Mouse (Mus musculus): ENCODE measurements around the gene Zdhhc8.

Gene Zdhhc8

DNA sequence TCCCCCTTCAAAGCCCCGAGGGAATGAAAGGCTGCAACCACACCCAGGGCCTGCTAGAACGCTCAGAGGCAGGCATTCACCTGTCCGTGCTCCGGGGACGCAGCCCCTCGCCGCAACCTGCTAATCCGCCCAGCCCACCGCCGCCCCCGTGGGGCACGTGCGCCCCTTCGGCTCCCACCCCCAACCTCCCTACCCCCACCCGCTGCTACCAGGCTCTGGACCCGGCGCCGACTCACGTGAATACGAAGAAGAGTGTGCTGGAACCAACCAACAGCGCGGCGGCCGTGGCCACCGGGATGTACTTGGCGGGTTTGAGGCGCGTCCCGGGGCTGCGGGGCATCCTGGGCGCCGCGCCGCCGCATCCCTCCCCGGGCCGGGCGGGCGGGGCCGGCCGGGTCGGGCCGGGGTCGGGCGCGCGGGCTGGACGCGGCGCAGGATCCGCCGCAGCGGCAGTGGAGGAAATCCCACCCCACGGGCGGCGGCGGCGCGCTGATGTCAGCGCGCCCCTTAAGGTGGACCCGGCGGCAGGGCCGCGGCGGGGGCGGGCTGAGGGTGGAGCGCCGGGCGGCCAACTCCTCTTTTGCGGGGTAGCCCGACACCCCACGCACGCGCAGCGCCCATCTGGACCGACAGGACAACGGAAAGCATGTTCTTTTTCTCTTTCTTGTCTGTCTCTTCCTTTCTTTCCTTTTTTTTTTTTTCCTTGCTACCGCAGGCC lies at the start of gene Zdhhc8:
Gene Zdhhc8 (minus strand): TSS at position 466 of the 718 bp plus-strand sequence.
- DNase-seq = peak in 1 of 2 experiments; percentile 83

DNA sequence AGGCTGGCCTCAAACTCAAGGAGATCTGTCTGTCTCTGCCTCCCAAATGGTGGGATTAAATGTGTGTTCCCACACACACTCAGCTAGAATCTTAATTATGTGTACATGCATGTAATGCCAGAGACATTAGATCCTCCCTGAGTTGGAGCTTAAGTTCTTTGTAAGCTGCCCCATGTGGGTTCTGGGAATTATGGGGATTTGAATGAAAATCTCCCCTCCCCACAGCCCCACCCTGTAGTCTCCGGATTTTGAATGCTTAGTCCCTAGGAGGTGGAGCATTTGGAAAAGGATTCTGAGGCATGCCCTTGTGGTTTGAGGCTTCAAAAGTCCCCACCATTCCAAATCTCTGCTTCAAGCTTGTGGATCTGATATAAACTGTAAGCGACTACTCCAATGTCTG lies 40.2 kb upstream of the Zdhhc8 start:
- no peak for DNase-seq

DNA sequence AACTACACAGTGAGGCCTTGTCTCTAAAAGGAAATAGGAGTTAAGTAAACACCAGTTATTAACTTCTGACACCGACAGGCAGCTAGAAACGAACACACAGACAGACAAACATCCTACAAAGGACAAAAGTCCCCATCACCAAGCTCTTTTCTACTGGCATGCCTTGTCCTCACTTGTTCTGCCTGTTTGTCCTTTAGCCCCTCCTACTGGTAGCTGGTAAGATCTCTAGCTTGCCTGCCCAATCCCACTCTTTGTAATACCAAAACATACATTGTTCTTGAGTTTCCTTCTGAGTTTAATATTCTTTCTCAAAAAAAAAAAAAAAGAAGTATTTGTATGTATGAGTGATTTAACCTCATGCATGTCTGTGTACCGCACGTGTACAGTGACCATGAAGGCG lies 33.2 kb upstream of the Zdhhc8 start:
- no peak for DNase-seq

DNA sequence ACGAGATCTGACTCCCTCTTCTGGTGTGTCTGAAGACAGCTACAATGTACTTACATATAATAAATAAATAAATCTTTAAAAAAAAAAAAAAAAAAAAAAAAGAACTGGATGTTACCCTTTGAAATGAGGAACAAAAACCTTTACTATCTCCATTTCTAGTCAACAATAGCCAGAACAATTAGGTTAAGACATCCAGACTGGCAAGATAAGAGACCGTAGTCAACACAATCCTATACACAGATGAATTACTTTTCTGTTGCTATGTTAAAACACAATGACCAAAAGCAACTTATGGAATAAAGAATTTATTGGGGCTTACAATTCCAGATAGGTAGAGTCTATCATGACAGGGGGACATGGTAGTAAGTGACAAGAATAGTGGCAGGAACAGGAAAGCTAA lies 30.1 kb upstream of the Zdhhc8 start:
- no peak for DNase-seq

DNA sequence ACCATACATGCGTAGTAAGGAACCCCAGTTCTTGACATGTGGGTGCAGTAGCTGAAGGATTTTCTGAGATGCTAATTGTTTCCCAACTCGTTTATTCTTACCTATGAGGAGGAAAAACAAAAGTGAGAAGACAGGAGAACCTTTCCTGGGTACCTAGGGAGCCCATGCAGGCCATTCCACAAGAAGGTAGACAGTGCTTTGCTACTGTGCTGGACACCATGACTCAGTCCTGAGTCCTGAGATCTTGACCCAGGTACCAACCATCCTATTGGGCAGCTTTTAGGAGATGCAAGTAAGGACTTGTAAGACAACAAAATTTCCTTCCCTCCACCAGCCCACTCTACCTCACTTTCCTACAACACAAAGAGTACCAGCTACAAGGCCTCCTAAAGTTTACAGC lies 23.3 kb upstream of the Zdhhc8 start, which contains the start of gene Gm49776:
Gene Gm49776 (minus strand): TSS at position 101 of the 400 bp plus-strand sequence.
- DNase-seq = no peak

DNA sequence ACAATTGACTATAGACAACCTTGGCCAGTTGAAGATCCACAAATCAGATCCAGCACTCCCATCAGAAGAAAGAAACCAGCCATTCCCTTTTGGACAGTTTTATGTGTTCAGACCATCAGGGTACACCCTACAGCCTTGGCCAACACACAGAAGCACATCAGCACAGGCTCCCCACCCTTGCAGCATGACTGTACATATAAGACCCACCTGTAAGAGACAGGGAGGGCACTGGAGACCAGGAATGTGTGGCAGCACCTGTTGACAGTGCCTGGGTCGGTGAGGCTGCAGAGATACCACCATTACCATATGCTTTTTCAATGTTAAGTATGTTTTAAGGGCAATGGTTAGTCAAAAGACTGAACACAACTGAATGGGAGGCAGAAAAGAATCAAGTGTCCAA lies 18.9 kb upstream of the Zdhhc8 start:
- DNase-seq = no peak

DNA sequence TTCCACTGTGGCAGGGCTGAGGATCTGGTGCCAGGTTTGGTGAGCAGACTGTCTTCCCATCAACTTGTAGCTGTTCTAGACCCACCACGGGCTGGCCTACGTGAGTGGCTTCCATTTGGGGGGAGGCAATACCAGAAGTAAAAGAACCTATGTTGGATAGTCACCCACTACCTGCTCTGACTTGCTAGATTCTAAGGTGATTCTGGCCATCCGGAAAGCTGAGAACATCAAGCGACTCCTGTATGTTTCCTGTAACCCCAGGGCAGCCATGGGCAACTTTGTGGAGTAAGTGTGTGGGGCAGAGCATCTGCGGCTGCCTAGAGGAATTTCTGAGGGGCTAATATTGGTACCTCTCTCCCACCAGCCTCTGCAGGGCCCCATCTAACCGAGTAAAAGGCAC lies 17.8 kb upstream of the Zdhhc8 start:
- no peak for DNase-seq

DNA sequence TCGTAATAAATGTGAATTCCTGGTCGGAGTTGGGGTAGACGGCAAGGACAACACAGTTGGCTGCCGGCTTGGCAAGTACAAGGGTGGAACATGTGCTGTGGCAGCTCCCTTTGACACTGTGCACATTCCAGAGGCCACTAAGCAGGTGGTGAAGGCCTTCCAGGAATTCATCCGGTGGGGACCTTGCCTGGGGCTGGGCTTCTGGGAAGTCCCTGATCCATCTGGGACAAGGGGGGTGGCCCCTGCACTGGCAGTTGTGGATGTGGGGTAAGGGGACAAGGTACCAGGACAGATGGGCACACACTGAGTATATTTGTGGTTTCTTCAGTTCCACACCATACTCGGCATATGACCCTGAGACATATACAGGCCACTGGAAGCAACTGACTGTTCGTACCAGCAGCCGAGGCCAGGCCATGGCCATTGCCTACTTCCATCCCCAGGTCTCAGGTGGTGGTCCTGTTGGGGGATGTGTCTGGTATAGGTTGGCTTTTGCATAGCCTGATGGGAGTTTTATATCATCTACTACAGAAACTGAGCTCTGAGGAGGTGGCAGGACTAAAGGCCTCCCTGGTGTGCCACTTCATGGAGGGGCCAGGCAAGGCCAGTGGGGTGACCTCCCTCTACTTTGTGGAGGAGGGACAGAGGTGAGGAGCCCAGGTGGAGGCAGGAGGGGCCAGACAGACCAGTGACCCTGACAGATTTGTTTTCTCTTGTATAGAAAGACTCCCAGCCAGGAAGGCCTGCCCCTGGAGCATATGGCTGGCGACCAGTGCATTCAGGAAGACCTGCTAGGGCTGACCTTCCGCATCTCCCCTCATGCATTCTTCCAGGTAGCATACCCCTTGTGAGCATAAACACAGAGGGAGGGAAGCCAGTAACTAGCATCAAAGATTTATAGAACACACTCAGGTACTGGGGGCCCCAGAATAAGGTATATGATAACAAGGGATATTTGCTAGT lies 16.2 kb upstream of the Zdhhc8 start:
- DNase-seq = no peak

DNA sequence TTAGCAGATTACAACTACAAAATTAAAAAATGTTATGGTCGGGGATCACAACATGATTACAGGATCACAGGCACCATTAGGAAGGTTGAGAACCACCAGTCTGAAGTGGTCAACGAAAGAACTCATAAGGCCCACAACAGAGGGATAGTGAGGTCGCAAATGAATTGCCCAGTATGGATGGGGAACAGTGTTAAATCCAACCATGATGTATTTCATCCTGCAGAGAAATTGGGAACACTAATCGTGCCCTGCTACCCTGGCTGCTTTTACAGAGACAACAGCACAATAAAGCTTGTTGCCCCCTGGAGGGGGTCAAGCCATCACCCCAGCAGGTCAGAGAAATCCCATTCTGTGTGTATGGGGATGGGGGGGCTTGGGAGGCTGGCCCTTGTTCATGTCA lies 15.3 kb upstream of the Zdhhc8 start:
- no peak for DNase-seq

DNA sequence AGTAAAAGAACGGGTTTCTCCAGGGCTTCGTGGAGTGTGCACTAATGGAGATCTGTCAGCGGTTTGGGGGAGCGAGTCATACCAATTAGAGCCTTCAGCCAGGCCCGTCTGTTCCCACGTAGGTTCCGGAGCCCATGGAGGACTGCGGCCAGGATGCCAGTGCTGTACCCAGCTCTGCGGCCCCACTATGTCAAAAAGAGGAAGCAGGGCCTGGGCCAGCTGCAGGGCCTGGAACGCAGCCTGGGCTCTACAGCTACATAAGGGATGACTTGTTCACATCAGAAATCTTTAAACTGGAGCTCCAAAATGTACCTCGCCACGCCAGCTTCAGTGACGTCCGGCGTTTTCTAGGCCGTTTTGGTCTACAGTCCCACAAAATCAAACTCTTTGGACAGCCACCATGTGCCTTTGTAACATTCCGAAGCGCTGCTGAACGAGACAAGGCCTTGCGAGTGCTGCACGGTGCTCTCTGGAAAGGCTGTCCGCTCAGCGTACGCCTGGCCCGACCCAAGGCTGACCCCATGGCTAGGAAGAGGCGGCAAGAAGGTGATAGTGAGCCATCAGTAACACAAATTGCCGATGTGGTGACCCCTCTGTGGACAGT lies 14.5 kb upstream of the Zdhhc8 start:
- DNase-seq = peak in 1 of 2 experiments; percentile 52

DNA sequence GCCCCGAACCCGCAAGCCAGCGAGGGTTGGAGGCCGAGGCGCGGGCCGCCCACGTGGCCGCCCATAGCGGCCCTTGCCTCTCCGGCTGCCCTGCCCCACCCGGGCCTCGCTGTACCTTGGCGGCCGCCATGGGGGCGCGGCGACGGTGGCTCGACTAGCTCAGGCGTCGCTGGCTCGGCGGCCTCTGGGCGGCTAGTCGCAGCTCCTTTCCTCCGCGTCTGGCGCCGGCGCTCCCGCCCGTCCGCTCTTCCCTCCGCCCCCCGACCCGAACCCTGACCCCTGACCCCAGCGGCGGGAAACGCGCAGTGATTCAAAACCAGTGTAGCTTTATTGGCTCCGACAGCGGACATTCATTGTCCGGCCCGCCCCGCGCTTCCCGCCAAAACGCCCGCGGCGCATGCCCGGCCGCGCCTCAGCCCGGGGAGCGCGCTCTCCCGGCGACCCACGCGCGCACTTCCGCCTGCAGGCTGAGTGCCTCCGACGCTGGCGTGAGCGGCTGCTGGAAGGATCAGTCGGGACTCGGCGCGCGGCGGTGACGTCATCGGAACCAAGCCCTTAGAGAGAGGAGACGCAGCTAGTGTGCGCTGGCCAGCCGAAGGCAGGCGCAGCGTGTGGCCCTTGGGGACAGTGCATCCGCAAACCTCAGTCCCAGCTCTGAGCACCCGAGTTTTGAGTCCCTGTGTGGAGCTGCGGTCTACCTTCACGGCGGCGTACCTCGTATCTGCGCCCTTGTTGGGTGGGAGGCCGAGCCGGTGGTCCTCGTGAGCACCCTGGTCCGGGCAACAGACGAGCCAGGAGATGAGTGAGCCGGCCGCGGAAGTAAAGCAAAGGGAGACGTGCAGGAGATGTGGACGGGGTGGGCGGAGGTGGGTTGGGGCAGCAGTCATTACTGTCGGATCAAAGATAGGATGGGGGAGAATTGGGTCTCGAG lies 13.8 kb upstream of the Zdhhc8 start, which contains the start of the genes Trmt2a and Ranbp1:
Gene Trmt2a (plus strand): TSS at position 247 of the 931 bp plus-strand sequence.
Gene Ranbp1 (minus strand): TSS at position 300 of the 931 bp plus-strand sequence.
- peak; percentile 96 to 98 for DNase-seq

DNA sequence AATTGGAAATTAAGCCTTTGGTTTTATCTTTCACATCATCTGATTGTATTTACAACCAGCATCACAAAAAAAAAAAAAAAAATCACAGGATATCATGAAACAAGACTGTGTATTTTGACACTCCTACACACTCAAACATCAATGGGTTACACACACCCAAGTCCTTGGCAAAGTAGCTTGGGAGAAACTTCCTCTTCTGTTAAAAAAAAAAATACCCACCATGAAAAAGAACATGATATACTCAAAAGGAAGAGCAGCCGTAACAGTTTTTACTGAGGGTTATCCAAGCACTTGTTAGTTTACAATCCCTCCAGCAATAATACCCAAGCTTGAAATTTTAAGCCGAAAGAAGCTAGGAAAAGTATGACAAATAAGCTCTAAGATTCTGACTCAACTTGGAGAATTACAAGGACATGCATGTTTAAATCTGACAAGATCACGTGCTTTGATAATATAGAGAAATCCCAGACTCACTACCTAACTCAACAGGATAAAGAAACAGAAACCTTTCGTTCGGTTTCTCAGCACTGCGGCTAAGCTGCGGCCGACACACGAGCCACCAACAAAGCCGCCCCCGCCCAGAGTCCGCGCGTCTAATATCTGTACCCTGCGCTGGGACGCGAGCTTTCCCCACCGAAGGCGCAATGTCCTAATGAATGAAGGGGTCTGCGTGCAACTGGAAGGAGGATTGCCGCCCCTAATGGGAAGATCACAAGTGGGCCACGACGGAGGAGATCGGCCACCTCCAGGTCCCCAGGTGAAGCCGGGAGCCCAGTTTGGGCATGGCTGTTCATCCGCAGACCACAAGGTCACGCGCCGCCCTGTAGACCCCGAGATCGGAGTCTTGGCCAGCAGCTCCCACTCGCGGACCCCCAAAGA lies 12.8 kb upstream of the Zdhhc8 start:
- DNase-seq = no peak

DNA sequence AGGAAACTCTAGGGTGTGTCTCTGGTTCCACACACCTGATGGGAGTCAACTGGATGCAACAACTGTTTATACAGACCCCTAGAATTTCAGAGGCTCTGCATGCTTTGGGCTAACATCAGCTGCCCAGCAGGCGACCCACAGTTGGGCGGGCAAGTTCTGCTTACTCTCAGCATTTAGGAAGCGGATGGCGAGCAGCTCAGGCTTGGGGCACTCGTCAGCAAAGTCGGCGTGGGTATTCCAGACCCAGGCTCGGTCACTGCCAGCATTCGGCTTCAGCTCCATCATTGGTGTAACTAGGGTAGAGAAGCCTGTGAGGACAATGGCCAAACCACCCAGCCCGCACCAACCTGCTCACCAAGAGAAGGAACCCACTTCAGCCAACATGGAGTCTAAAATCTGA lies 6.6 kb upstream of the Zdhhc8 start:
- DNase-seq = no peak

DNA sequence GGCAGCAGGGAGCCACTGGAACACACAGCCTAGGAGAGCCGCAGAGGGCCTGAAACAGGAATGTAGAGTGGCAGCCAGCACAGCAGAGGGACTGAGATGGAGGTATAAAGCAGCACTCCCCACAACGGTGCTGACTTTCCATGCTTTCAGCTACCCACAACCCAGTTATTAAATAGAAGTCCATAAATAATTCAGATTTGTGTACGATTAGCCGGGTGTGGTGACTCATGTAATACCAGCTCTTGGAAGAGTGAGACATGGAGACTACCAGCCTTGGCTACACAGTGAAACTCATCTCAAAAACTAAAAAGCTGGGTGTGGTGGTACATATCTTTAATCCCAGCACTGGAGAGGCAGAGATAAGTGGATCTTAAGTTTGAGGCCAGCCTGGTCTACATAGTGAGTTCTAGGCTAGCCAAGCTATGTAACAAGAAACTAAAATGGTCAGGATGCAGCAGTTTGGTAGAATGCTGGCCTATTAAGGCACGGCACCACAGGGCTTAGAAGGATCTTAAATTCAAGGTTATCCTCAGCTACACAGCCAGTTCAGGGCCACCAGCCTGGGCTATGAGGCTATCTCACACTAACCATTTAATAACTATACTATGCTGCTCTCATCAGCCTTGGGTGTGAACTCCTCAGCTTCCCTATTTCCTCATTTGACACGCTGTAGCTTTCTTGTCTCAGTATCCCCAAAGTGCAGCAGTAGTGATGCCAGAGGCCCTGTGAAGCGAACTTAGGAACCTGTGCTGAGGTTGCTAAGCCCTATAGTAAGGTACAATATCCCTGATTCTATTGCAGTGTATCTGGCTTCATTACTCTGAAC lies 2.0 kb upstream of the Zdhhc8 start:
- no peak for DNase-seq

DNA sequence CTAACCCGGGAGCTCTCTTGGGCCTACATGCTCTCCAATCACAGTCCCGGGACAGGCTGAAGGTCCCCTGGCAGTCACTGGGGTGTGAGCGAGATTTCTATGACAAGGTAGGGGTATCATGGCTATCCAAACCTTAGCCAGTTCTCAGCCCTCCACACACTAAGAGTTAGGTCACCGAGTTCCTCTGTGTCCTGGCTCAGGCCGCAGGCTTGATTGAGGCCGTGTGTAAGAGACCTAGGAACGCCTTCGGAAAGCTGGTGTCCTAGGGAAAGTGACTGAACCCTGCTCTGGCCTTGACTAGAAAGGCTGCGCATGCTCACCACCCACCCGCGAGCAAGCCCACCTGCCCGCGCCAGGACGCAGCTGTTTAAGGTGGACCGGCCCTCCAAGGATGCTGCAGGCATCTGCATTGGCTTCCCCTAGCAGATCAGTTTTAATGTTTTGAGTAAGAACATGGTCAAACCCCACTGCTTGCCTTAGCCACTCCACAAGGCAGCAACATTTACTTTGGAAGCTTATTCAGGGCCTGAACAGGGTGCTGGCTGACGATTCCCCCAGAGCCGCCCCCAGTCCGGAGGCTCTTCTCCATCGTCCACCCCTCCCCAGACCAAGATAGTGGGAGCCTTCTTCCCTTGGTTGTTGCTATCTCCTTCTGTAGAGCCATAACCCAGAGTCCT lies 591 bp upstream of the Zdhhc8 start:
- DNase-seq = peak; percentile 70 to 74

DNA sequence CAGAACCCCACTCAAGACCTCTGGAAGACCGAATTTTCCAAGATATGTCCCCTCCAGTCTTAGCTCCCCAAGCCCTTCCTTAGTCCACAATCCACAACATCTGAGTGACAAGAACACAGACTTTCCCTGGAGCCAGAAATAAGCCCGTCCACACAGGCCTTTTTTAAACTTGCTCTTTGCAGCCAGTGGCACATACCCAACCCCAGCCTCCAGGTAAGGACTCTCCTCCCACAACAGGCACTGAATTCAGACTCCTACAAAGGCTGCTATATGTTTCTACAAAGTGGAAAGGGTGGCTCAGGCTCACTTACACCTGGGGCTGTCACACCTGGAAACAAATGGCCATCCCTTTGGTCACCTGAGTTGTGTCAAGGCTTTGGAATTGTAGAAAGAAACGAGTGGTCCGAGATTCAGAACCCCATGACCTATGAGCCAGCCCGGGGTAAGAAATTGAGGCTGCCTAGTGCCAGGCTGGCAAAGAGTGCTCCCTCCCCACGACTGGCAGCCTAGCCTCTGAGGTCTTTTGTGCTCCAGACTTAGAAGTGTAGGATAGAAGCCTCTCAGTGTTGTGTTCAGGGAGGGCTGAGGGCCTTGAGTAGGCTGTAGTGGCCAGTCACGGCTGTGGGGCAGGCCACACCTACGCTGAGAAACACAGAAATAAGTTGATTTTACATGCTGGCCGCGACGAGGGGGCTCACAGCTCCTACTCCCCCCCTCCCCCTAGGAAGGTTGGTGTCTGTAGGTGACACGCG lies 841 bp downstream of the Zdhhc8 start:
- no peak for DNase-seq

DNA sequence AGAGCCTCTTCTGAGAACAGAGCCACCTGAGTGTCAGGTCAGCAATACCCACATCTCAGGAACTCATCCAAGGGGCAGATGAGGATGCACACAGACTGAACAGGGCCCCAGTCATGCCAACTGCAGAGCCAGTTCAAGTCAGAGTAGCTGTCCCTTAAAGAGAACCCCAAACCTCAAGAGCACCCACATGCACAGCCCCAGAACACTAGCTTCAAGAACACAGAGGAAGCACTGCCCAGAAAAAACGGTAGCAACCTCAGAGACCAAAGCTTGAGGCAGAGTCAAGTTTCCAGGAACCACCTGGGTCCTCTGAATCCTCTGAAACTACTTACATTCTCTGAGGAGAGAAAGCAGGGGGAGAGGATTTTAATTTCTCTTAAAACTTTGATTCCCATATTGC lies 1.5 kb downstream of the Zdhhc8 start:
- DNase-seq = no peak

DNA sequence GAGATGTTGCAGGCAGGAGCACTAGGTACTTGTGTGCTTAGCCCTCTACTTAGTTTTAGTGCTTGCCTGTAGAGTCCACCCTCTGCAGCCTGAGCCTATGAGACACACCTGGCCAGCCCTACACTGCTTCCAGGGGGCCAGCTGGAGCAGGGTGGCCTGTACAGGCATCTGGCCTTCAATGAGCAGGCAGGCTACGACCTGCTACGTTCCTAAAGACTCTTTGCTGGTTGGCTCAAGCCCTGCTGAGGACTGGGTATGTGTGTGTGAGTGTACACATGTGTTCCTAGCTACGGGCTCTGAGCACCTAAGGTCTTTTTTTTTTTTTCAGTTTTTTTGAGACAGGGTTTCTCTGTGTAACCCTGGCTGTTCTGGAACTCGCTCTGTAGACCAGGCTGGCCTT lies 3.5 kb downstream of the Zdhhc8 start:
- no peak for DNase-seq

DNA sequence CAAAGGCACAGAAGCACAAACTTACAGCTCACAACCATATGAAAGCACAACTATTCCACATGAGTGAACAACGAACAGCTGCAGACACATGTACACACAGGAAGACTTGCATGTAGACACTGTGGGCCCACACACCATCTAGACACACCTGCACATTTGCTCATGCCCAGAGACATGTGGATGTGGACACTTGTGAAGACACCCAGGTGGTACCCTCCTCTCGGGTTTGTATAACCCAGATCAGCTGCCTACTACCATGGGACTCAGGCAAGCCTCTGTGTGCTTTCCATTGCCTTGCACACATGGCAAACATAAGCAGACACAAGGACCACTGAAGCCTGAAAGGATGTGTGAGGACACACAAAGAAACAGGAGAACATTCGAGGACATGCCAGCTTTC lies 3.9 kb downstream of the Zdhhc8 start:
- no peak for DNase-seq
